Mouse (Mus musculus) lung, postnatal 0 days (tissue): Measurements from ENCODE around the gene Dnajc4. TPM values are rescaled to one million over a fixed set of nuclear protein-coding genes. Genes with fewer than 3 reads are reported as not detected.

Experiments used
- ATAC-seq: fragments of 200-750 bp; cut with Nextera tagmentation; 2 replicates; pipeline ENCODE4 v1.8.0; 2017; ENCODE audit warnings: moderate library complexity
- DNase-seq: peaks from one replicate; pipeline ENCODE4 v3.0.0-alpha.2; 2016; ENCODE audit warnings: low spot score
- H3K27ac ChIP-seq: fragments of 300-500 bp; sonication (generic); 2 replicates; pipeline ENCODE4 v1.5.1; 2014; ENCODE audit warnings: antibody characterized with exemption, mild to moderate bottlenecking, low read length, mixed read lengths
- H3K27me3 ChIP-seq: fragments of 300-500 bp; sonication (generic); replicated peaks from 2 replicates; pipeline ENCODE4 v1.6.1; 2014; ENCODE audit warnings: low read length, mixed read lengths; ENCODE audit not compliant: insufficient read depth
- H3K36me3 ChIP-seq: fragments of 300-500 bp; sonication (generic); 2 replicates; pipeline ENCODE4 v1.6.1; 2014; ENCODE audit warnings: low read length, mixed read lengths; ENCODE audit not compliant: insufficient read depth
- H3K4me1 ChIP-seq: fragments of 300-500 bp; sonication (generic); 2 replicates; pipeline ENCODE4 v1.6.1; 2014; ENCODE audit warnings: antibody characterized with exemption, low read depth, low read length, mixed read lengths; ENCODE audit not compliant: insufficient read depth
- H3K4me2 ChIP-seq: fragments of 300-500 bp; sonication (generic); replicated peaks from 2 replicates; pipeline ENCODE4 v1.6.1; 2014; ENCODE audit warnings: low read depth, mild to moderate bottlenecking, low read length, moderate library complexity, mixed read lengths
- H3K4me3 ChIP-seq: fragments of 300-500 bp; sonication (generic); 2 replicates; pipeline ENCODE4 v1.5.1; 2014; ENCODE audit warnings: low read depth, low read length
- H3K9ac ChIP-seq: fragments of 300-500 bp; sonication (generic); replicated peaks from 2 replicates; pipeline ENCODE4 v1.6.1; 2014; ENCODE audit warnings: low read depth, mild to moderate bottlenecking
- H3K9me3 ChIP-seq: fragments of 300-500 bp; sonication (generic); 2 replicates; pipeline ENCODE4 v1.6.1; 2016; ENCODE audit warnings: low read length, mixed read lengths
- CTCF ChIP-seq: IDR thresholded peaks from 2 replicates; pipeline ENCODE4 v1.5.1; 2016; ENCODE audit warnings: antibody characterized with exemption, mild to moderate bottlenecking
- EP300 ChIP-seq: IDR thresholded peaks from 2 replicates; pipeline ENCODE4 v1.6.1; 2016; ENCODE audit warnings: antibody characterized with exemption, mild to moderate bottlenecking, control low read depth
- WGBS: fragments of 180-500 bp; shearing (Covaris S2); extraction: QIAGEN DNeasy Blood & Tissue Kit; methylation state at CpG from one replicate; pipeline ENCODE4 v1.1.7; 2014; 5-methylcytosine and 5-hydroxymethylcytosine counted together
- polyA plus RNA-seq: library from polyadenylated mRNA; unstranded; fragments of >200 nt; fragmentation: Nextera tagmentation; extraction: Ambion mirVana; gene quantifications from 2 replicates; pipeline ENCODE4 v1.2.1, GENCODE M21; 2015

Gene Dnajc4
- polyA plus RNA-seq, 1 experiment from 2014 or later: 32.7 TPM

GRCm38 (mm10) chr19:6990712-6991111 is 1.7 kb downstream of the Dnajc4 start:
- Histone ChIP-seq H3K36me3 (no peaks in the 10 kb centered on the region), H3K27ac (no peak overlapping the region), H3K4me1 (peaks cover 17% of the 10 kb centered on the region; the same call in 1 of the 2 replicates), H3K4me3 (no peak overlapping the region), H3K4me2 (no peak overlapping the region), H3K9ac (no peak overlapping the region), H3K27me3 (no peaks in the 10 kb centered on the region), H3K9me3 (no peaks in the 10 kb centered on the region)
- ATAC-seq (no peak), DNase-seq (no peak)
- no peak for TF ChIP-seq EP300
- no peak for TF ChIP-seq CTCF
- 89% methylated on average over 6 of the region's 6 CpGs for WGBS

GRCm38 (mm10) chr19:6989251-6989650 is 3.1 kb downstream of the Dnajc4 start:
- Histone ChIP-seq H3K27me3 (no peaks in the 10 kb centered on the region), H3K9ac (no peak overlapping the region), H3K4me3 (no peak overlapping the region), H3K36me3 (no peaks in the 10 kb centered on the region), H3K27ac (no peak overlapping the region), H3K4me2 (no peak overlapping the region), H3K9me3 (no peaks in the 10 kb centered on the region), H3K4me1 (peaks cover 8% of the 10 kb centered on the region; the same call in 1 of the 2 replicates)
- WGBS: 74% methylated on average over 8 of the region's 8 CpGs
- ATAC-seq: no peak
- no peak for DNase-seq
- no peak for TF ChIP-seq EP300
- TF ChIP-seq CTCF: no peak

- Histone ChIP-seq H3K9me3 (no peaks in the 10 kb centered on the region), H3K4me3 (peak overlapping the region; percentile 81), H3K27ac (0 out of 2 replicates have a peak overlapping the region, but pooled peaks have one; percentile 75), H3K9ac (peak overlapping the region; percentile 70), H3K36me3 (no peaks in the 10 kb centered on the region), H3K4me1 (peaks cover 6% of the 10 kb centered on the region; the same call in 1 of the 2 replicates), H3K27me3 (no peaks in the 10 kb centered on the region), H3K4me2 (peak overlapping the region; percentile 98)
- DNase-seq: no peak
- 7% methylated on average over 8 of the region's 8 CpGs for WGBS
- no peak for TF ChIP-seq CTCF
- TF ChIP-seq EP300: no peak
- ATAC-seq: no peak
These were observed 4.5 kb downstream of the Dnajc4 start for GRCm38 (mm10) chr19:6987904-6988285.

- DNase-seq (peak; percentile 53), ATAC-seq (peak; percentile 56)
- H3K36me3 ChIP-seq: no peaks in the 10 kb centered on the region
- 0% methylated on average over 42 of the region's 85 CpGs for WGBS
- TF ChIP-seq CTCF: no peak
- TF ChIP-seq EP300: no peak
- H3K9me3 ChIP-seq: no peaks in the 10 kb centered on the region
- peaks cover 4% of the 10 kb centered on the region; the same call in 1 of the 2 replicates for H3K4me1 ChIP-seq
- peak within 1 kb of the TSS; percentile 70 for H3K9ac ChIP-seq
- peak within 1 kb of the TSS; percentile 75 for H3K27ac ChIP-seq
- H3K4me2 ChIP-seq: peak within 1 kb of the TSS; percentile 98
- H3K27me3 ChIP-seq: no peaks in the 10 kb centered on the region
- H3K4me3 ChIP-seq: peak within 1 kb of the TSS; percentile 81
These were observed 5.1 kb downstream of the Dnajc4 start, which contains the start of gene Vegfb for GRCm38 (mm10) chr19:6987061-6987903. Gene Vegfb (minus strand): TSS chr19:6987651.

- Histone ChIP-seq H3K4me1 (peaks cover 1% of the 10 kb centered on the region), H3K9ac (no peak overlapping the region), H3K4me3 (no peak overlapping the region), H3K4me2 (peak overlapping the region; percentile 98; the same call in 1 of the 2 replicates), H3K36me3 (no peaks in the 10 kb centered on the region), H3K27me3 (no peaks in the 10 kb centered on the region), H3K27ac (no peak overlapping the region), H3K9me3 (no peaks in the 10 kb centered on the region)
- 77% methylated on average over 10 of the region's 10 CpGs for WGBS
- DNase-seq: no peak
- no peak for ATAC-seq
- TF ChIP-seq CTCF (no peak), EP300 (no peak)
These were observed 6.2 kb downstream of the Dnajc4 start for GRCm38 (mm10) chr19:6985951-6986708.

- H3K4me3 ChIP-seq: no peak overlapping the region
- no peak overlapping the region for H3K9ac ChIP-seq
- DNase-seq (no peak), ATAC-seq (no peak)
- H3K4me1 ChIP-seq: peaks cover 5% of the 10 kb centered on the region
- no peaks in the 10 kb centered on the region for H3K9me3 ChIP-seq
- TF ChIP-seq CTCF (no peak), EP300 (no peak)
- no peaks in the 10 kb centered on the region for H3K36me3 ChIP-seq
- H3K27ac ChIP-seq: no peak overlapping the region
- WGBS: 87% methylated on average over 19 of the region's 19 CpGs
- H3K4me2 ChIP-seq: no peak overlapping the region
- no peaks in the 10 kb centered on the region for H3K27me3 ChIP-seq
These were observed 7.1 kb downstream of the Dnajc4 start for GRCm38 (mm10) chr19:6985300-6985699.
